Mouse (Mus musculus): ENCODE measurements around the gene Tnfrsf1a. TPM values are rescaled to one million over a fixed set of nuclear protein-coding genes. Genes with fewer than 3 reads are reported as not detected.

Gene Tnfrsf1a
- 51.4 TPM for polyA plus RNA-seq (2017; shearing (Covaris generic))

GRCm38 (mm10) chr6:125348721-125349574 lies at the start of gene Tnfrsf1a:
Gene Tnfrsf1a, plus strand, starts transcription at chr6:125349362.

GRCm38 (mm10) chr6:125313546-125314230 lies 35.5 kb upstream of the Tnfrsf1a start, which contains the start of gene Ltbr:
Gene Ltbr, minus strand, starts transcription at chr6:125313885.

GRCm38 (mm10) chr6:125320323-125320722 lies 28.8 kb upstream of the Tnfrsf1a start, which contains the start of gene Scnn1a:
Gene Scnn1a, plus strand, starts transcription at chr6:125320659.

GRCm38 (mm10) chr6:125380372-125381360 lies 31.5 kb downstream of the Tnfrsf1a start, which contains the start of gene Plekhg6:
Gene Plekhg6, minus strand, starts transcription at chr6:125380793.

Other genes with a start within 250 kb of the Tnfrsf1a start
- 72.9 TPM for gene Nop2, start 217.5 kb upstream of the Tnfrsf1a start, polyA plus RNA-seq (2017; shearing (Covaris generic))
- gene Iffo1, start 204.1 kb upstream of the Tnfrsf1a start, polyA plus RNA-seq (2017; shearing (Covaris generic)): 16.7 TPM
- 293 TPM for gene Gapdh, start 182.9 kb upstream of the Tnfrsf1a start, polyA plus RNA-seq (2017; shearing (Covaris generic))
- gene Ncapd2, start 157.7 kb upstream of the Tnfrsf1a start, polyA plus RNA-seq (2017; shearing (Covaris generic)): 34.1 TPM
- gene Mrpl51, start 157.6 kb upstream of the Tnfrsf1a start, polyA plus RNA-seq (2017; shearing (Covaris generic)): 110 TPM
- 71.4 TPM for gene Vamp1, start 133.8 kb upstream of the Tnfrsf1a start, polyA plus RNA-seq (2017; shearing (Covaris generic))
- 157 TPM for gene Tapbpl, start 117.5 kb upstream of the Tnfrsf1a start, polyA plus RNA-seq (2017; shearing (Covaris generic))
- 712 TPM for gene Cd27, start 112.4 kb upstream of the Tnfrsf1a start, polyA plus RNA-seq (2017; shearing (Covaris generic))
- gene Tuba3a, start 63.3 kb upstream of the Tnfrsf1a start, polyA plus RNA-seq (2017; shearing (Covaris generic)): 1.6 TPM
- gene Ltbr, start 35.5 kb upstream of the Tnfrsf1a start, polyA plus RNA-seq (2017; shearing (Covaris generic)): 0.63 TPM
- not detected for gene Scnn1a, start 28.7 kb upstream of the Tnfrsf1a start, polyA plus RNA-seq (2017; shearing (Covaris generic))
- gene Plekhg6, start 31.4 kb downstream of the Tnfrsf1a start, polyA plus RNA-seq (2017; shearing (Covaris generic)): 0.09 TPM
- gene Cd9, start 145.4 kb downstream of the Tnfrsf1a start, polyA plus RNA-seq (2017; shearing (Covaris generic)): 144 TPM
- gene Vwf, start 197.4 kb downstream of the Tnfrsf1a start, polyA plus RNA-seq (2017; shearing (Covaris generic)): 0.09 TPM